Mouse (Mus musculus) midbrain, embryonic 16.5 days (tissue): ENCODE results near the gene Eng. TPM values are rescaled to one million over a fixed set of nuclear protein-coding genes. Genes with fewer than 3 reads are reported as not detected.
A peak's percentile ranks its signal among the peaks of the same experiment; 100 is the strongest.

Experiments
- ATAC-seq: fragments of 200-750 bp; cut with Nextera tagmentation; 2 replicates; pipeline ENCODE4 v1.8.0; 2017; ENCODE audit warnings: moderate TSS enrichment
- H3K27ac ChIP-seq: fragments of 300-500 bp; sonication (generic); 2 replicates; pipeline ENCODE4 v1.5.1; 2014; ENCODE audit warnings: mild to moderate bottlenecking, low read length, mixed read lengths
- H3K27me3 ChIP-seq: fragments of 300-500 bp; sonication (generic); 2 replicates; pipeline ENCODE4 v1.6.1; 2014; ENCODE audit warnings: low read depth, low read length, mixed read lengths; ENCODE audit not compliant: control insufficient read depth, insufficient read depth
- H3K36me3 ChIP-seq: fragments of 300-500 bp; sonication (generic); 2 replicates; pipeline ENCODE4 v1.6.1; 2014; ENCODE audit warnings: mild to moderate bottlenecking, low read length, moderate library complexity, mixed read lengths; ENCODE audit not compliant: control insufficient read depth, insufficient read depth
- H3K4me1 ChIP-seq: fragments of 300-500 bp; sonication (generic); 2 replicates; pipeline ENCODE4 v1.6.1; 2014; ENCODE audit warnings: mild to moderate bottlenecking, low read length, mixed read lengths; ENCODE audit not compliant: control insufficient read depth, insufficient read depth
- H3K4me2 ChIP-seq: fragments of 300-500 bp; sonication (generic); 2 replicates; pipeline ENCODE4 v1.6.1; 2014; ENCODE audit warnings: mild to moderate bottlenecking, low read length, mixed read lengths
- H3K4me3 ChIP-seq: fragments of 300-500 bp; sonication (generic); 2 replicates; pipeline ENCODE4 v1.5.1; 2014; ENCODE audit warnings: low read depth, mild to moderate bottlenecking, low read length, moderate library complexity, mixed read lengths
- H3K9ac ChIP-seq: fragments of 300-500 bp; sonication (generic); 2 replicates; pipeline ENCODE4 v1.6.1; 2014; ENCODE audit warnings: low read depth, low read length, mixed read lengths
- H3K9me3 ChIP-seq: fragments of 300-500 bp; sonication (generic); replicated peaks from 2 replicates; pipeline ENCODE4 v1.6.1; 2014; ENCODE audit warnings: mild to moderate bottlenecking, low read length, mixed read lengths; ENCODE audit not compliant: control insufficient read depth, poor library complexity, severe bottlenecking
- WGBS: fragments of 180-500 bp; shearing (Covaris S2); extraction: QIAGEN DNeasy Blood & Tissue Kit; methylation state at CpG from one replicate; pipeline ENCODE4 v1.1.7; 2014; 5-methylcytosine and 5-hydroxymethylcytosine counted together
- polyA plus RNA-seq: library from polyadenylated mRNA; unstranded; fragments of >200 nt; fragmentation: Nextera tagmentation; extraction: Ambion mirVana; gene quantifications from 2 replicates; pipeline ENCODE4 v1.2.1, GENCODE M21; 2015

Eng gene
- polyA plus RNA-seq, 1 experiment from 2014 or later, result 27.2 TPM

DNA sequence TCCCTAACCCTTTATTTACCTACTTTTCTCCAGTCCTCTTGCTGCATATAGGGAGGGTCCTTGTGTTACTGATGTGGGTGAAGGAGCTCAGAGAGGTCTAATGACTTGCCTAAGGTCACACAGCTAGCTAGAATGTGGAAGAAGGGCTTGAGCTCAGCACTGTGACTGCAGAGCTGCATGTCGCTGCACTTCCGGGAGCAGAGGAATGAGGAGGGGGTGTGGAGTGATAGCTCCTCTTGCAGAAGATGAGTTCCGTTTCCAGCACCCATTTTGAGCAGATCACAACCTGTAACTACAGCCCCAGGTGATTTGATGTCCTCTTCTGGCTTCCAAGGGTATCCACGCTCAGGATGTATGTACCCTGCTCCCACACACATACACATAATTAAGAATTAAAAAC is 77.8 kb downstream of the Eng start:
- Histone ChIP-seq H3K36me3 (no peaks in the 10 kb centered on the region), H3K27me3 (no peaks in the 10 kb centered on the region), H3K4me3 (no peak overlapping the region), H3K4me1 (0 out of 2 replicates have a peak, but pooled peaks cover 3% of the 10 kb centered on the region), H3K9me3 (no peaks in the 10 kb centered on the region), H3K9ac (no peak overlapping the region), H3K27ac (no peak overlapping the region), H3K4me2 (no peak overlapping the region)
- WGBS, result 74% methylated on average over 4 of the region's 4 CpGs
- no peak for ATAC-seq

DNA sequence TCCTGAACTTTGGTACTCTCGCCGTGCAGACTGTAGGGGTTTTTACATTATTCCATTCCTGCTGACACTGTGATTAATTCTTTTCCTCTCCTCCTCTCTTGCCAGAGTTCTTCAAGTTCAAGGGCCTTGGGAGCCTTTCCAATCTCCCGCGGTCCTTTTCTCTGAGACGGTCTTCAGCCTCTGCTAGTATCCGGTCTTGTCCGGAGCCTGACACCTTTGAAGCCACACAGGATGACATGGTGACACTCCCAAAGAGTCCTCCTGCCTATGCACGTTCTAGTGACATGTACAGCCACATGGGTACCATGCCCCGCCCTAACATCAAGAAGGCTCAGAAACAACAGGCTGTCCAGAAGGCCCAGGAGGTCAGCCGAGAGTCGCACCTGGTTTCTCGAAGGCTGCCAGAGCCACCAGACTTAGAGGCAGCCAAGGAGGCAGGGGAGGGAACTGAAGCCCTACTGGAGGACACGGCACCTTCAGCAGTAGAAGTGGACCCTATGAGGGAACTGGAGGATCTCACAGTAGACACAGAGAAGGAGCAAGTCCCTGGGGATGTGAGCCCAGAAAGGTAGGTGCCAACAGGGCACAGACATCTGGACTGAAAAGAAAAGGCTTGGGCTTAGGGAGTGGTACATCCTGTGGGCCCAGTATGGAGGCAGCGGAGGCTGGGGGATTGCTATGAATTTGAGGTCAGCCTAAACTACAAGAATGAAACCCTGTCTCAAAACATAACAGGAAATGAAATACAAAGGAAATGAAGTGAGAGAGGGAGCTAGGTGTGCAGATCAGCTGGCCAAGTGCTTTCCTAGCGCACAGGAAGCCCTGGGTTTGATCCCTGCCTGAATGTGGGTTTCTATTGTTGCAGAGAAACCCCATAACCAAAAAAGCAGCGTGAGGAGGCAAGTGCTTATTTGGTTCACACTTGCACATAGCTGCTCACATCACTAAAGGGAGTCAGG is 78.7 kb downstream of the Eng start:
- no peak for ATAC-seq
- no peaks in the 10 kb centered on the region for H3K36me3 ChIP-seq
- H3K9ac ChIP-seq, result no peak overlapping the region
- H3K4me2 ChIP-seq, result no peak overlapping the region
- 0 out of 2 replicates have a peak, but pooled peaks cover 3% of the 10 kb centered on the region for H3K4me1 ChIP-seq
- no peaks in the 10 kb centered on the region for H3K9me3 ChIP-seq
- H3K27me3 ChIP-seq, result no peaks in the 10 kb centered on the region
- H3K27ac ChIP-seq, result no peak overlapping the region
- 85% methylated on average over 16 of the region's 16 CpGs for WGBS
- H3K4me3 ChIP-seq, result no peak overlapping the region

DNA sequence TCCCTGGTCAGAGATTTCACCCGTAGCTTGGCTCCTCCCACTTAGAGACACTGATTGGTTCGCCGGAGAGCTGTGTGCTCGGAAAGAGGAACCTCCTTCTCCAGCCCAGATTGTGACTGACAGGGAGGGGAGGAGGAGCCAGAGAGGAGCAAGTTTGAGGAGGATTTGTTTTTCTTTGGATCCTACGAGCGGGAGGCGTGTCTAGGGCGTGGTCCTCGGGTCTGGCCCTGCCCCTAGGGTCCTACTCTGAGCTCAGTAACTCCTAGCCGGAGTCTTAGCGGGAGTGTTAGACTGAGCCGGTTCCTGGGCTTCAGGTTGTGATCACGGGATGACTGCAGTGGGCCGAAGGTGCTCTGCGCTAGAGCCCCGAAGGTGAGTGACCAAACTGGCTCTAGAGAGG is 81.0 kb downstream of the Eng start:
- ATAC-seq, result peak; percentile 94
- Histone ChIP-seq H3K9me3 (no peaks in the 10 kb centered on the region), H3K4me3 (peak overlapping the region; percentile 36), H3K27me3 (no peaks in the 10 kb centered on the region), H3K4me1 (0 out of 2 replicates have a peak, but pooled peaks cover 3% of the 10 kb centered on the region), H3K9ac (no peak overlapping the region), H3K36me3 (no peaks in the 10 kb centered on the region), H3K27ac (no peak overlapping the region), H3K4me2 (peak overlapping the region; percentile 49)
- 0% methylated on average over 16 of the region's 16 CpGs for WGBS

DNA sequence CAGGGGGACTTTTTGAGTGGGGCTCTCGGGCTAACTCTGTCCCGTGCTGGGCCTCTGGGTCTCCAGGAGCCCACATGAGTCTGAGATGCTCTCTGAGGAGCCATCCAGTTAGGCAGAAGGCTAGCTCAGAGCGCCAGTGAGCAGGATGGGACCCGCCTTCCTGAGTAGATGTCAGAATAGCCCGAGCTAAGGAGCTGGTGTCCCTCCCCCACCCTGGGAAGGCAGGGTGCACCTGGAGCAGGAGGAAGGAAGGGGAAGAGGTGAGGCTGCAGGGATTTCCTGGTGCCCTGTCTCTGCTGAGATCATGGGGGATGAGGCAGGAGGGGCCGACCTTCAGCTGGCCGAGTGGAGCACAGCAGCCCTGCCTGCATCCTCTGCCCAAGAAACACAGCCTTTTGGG is 82.1 kb downstream of the Eng start:
- no peak overlapping the region for H3K27ac ChIP-seq
- H3K4me3 ChIP-seq, result no peak overlapping the region
- H3K36me3 ChIP-seq, result no peaks in the 10 kb centered on the region
- H3K27me3 ChIP-seq, result no peaks in the 10 kb centered on the region
- peak overlapping the region; percentile 6; the same call in 1 of the 2 replicates for H3K4me2 ChIP-seq
- ATAC-seq, result 0 out of 2 replicates have a peak, but pooled peaks have one; percentile 12
- H3K4me1 ChIP-seq, result 0 out of 2 replicates have a peak, but pooled peaks cover 3% of the 10 kb centered on the region
- H3K9me3 ChIP-seq, result no peaks in the 10 kb centered on the region
- 0 out of 2 replicates have a peak overlapping the region, but pooled peaks have one; percentile 14 for H3K9ac ChIP-seq
- WGBS, result 59% methylated on average over 7 of the region's 7 CpGs

DNA sequence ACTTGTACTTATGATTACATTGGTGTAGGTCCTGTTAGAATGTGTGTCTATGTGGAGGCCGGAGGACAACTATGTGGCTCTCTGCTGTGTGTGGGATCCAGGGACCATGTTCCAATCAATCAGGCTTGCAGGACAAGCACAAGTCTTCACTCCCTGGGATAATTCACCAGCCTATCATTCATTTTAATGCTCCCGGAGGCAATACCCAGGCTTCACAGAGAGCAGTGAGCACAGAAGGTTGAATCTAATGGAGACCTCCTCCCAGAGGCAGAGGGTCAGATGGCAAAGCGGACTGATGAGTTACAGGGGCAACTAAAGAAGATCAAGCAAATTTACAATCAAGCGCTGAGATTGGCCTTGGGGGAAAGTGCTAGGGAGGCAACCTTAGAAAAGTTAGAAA is 83.2 kb downstream of the Eng start:
- 0 out of 2 replicates have a peak, but pooled peaks cover 3% of the 10 kb centered on the region for H3K4me1 ChIP-seq
- ATAC-seq, result no peak
- 82% methylated on average over 4 of the region's 4 CpGs for WGBS
- H3K4me2 ChIP-seq, result no peak overlapping the region
- H3K36me3 ChIP-seq, result no peaks in the 10 kb centered on the region
- H3K9me3 ChIP-seq, result no peaks in the 10 kb centered on the region
- no peak overlapping the region for H3K27ac ChIP-seq
- no peaks in the 10 kb centered on the region for H3K27me3 ChIP-seq
- H3K9ac ChIP-seq, result no peak overlapping the region
- no peak overlapping the region for H3K4me3 ChIP-seq

DNA sequence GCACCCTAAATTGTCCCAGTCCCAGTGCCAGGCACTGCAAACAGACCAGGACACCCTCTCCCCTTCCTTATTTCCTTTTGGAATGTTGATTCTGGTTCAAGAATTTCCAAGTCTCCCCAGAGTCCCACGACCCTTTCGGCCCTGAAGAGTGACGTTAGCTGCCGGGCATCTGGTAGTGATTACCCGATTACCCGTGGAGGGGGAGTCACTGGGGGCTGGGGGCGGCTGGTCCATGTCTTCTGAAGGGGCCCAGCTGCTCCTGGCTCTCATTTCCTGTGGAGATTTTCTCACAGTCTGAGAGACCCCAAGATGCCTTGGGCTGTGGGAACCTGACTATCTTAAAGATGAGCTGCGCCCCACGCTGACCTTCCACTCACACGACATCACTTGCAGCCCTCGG is 84.5 kb downstream of the Eng start:
- Histone ChIP-seq H3K9me3 (no peaks in the 10 kb centered on the region), H3K36me3 (no peaks in the 10 kb centered on the region), H3K4me1 (0 out of 2 replicates have a peak, but pooled peaks cover 3% of the 10 kb centered on the region), H3K4me3 (no peak overlapping the region), H3K27me3 (no peaks in the 10 kb centered on the region), H3K9ac (no peak overlapping the region), H3K4me2 (no peak overlapping the region), H3K27ac (no peak overlapping the region)
- WGBS, result 63% methylated on average over 11 of the region's 11 CpGs
- no peak for ATAC-seq

DNA sequence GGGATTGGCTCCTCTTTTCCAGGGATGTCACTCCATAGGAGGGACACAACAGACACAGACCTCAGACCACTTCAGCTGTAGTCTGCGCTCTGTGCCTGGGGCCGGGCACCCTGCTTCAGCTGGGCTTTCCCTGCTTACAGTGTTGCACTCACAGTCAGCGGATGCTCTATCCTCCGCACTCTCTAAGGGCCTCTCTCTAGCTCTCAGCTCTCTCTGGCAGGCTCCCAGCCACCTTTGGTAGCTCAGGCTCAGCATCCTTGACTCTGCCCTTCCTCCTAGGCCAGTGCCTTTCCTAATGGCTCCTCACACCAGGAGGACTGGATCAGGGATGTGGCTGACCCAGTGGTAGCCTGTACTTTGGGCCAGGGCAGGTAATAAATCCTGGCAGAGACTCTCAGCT is 85.5 kb downstream of the Eng start:
- Histone ChIP-seq H3K36me3 (no peaks in the 10 kb centered on the region), H3K9me3 (no peaks in the 10 kb centered on the region), H3K4me2 (no peak overlapping the region), H3K27ac (peak overlapping the region; percentile 22; the same call in 1 of the 2 replicates), H3K4me3 (no peak overlapping the region), H3K27me3 (no peaks in the 10 kb centered on the region), H3K4me1 (0 out of 2 replicates have a peak, but pooled peaks cover 3% of the 10 kb centered on the region), H3K9ac (peak overlapping the region; percentile 11; the same call in 1 of the 2 replicates)
- WGBS, result 77% methylated on average over 4 of the region's 4 CpGs
- no peak for ATAC-seq
